Comparison of ENCODE assay signal across 9 mouse cellular contexts in genomic region chr3:88191820-88192616, GRCm38 (mm10). TPM values are rescaled to one million over a fixed set of nuclear protein-coding genes. Genes with fewer than 3 reads are reported as not detected.
A peak's percentile ranks its signal among the peaks of the same experiment; 100 is the strongest.
DNase-seq lines count a peak whose midpoint lies in the region; ATAC-seq and TF ChIP-seq lines count a peak whose summit lies in the region.
"Had no signal": no experiment of that assay in that cellular context is flagged by ENCODE, and none has a peak within 500 bp of the region (broad histone marks: within the 10 kb centered on the region; RNA-seq: fewer than 3 reads in every experiment).

No protein-coding gene starts in this region.

- no peaks in the 10 kb centered on the region for H3K79me2 ChIP-seq in liver, adult 2 months (ENCODE audit: control insufficient read depth, insufficient read depth, low read length)

- no peaks in the 10 kb centered on the region for H3K9me3 ChIP-seq in hindbrain, embryonic 16.5 days (ENCODE audit: control insufficient read depth, low read length)
- no peaks in the 10 kb centered on the region for H3K9me3 ChIP-seq in midbrain, embryonic 12.5 days
- H3K9me3 ChIP-seq: liver, embryonic 15.5 days had no signal

- no peaks in the 10 kb centered on the region for H3K4me1 ChIP-seq in liver, adult 2 months (ENCODE audit: control insufficient read depth, insufficient read depth, low read length)
- H3K4me1 ChIP-seq in cortical plate, adult 2 months (ENCODE audit: control insufficient read depth, insufficient read depth, low read length): no peaks in the 10 kb centered on the region
- H3K4me1 ChIP-seq in hindbrain, embryonic 16.5 days (ENCODE audit: control insufficient read depth, insufficient read depth, low read depth, low read length): no peaks in the 10 kb centered on the region
- peaks cover 10% of the 10 kb centered on the region for H3K4me1 ChIP-seq in midbrain, embryonic 12.5 days
- H3K4me1 ChIP-seq: liver, embryonic 15.5 days had no signal

- no peaks in the 10 kb centered on the region for H3K36me3 ChIP-seq in liver, adult 2 months (ENCODE audit: control insufficient read depth, insufficient read depth, low read length)
- H3K36me3 ChIP-seq in hindbrain, embryonic 16.5 days (ENCODE audit: control insufficient read depth, insufficient read depth, low read length): no peaks in the 10 kb centered on the region
- no peaks in the 10 kb centered on the region for H3K36me3 ChIP-seq in midbrain, embryonic 12.5 days
- H3K36me3 ChIP-seq: liver, embryonic 15.5 days had no signal

- no peak overlapping the region for H3K9ac ChIP-seq in liver, adult 2 months (ENCODE audit: low read depth, low read length)
- H3K9ac ChIP-seq in hindbrain, embryonic 16.5 days (ENCODE audit: low read depth, low read length): no peak overlapping the region
- no peak overlapping the region for H3K9ac ChIP-seq in midbrain, embryonic 12.5 days (replicated peaks)
- H3K9ac ChIP-seq: liver, embryonic 15.5 days had no signal

- peak; percentile 80 for ATAC-seq in hindbrain, embryonic 16.5 days
- ATAC-seq in midbrain, embryonic 12.5 days (ENCODE audit: low FRiP score, low read depth): peak; percentile 68; the same call in 1 of the 2 replicates

- no peak for DNase-seq in liver, adult 2 months (ENCODE audit: extremely low read depth, low read depth, low spot score)
- no peak for DNase-seq in liver
- DNase-seq in Muller cell, postnatal 12 days (ENCODE audit: inconsistent ontology term): peak; percentile 56
- no peak for DNase-seq in urinary bladder, postnatal 36 days (ENCODE audit: low spot score in 2 of 2)
- no peak for DNase-seq in urinary bladder, postnatal 10 days (ENCODE audit: low spot score)

- no peaks in the 10 kb centered on the region for H3K27me3 ChIP-seq in liver, adult 2 months (ENCODE audit: control insufficient read depth, insufficient read depth, low read length)
- H3K27me3 ChIP-seq in hindbrain, embryonic 16.5 days (replicated peaks; ENCODE audit: control insufficient read depth, insufficient read depth, low read length): no peaks in the 10 kb centered on the region
- H3K27me3 ChIP-seq in midbrain, embryonic 12.5 days: peaks cover 94% of the 10 kb centered on the region

- 24% methylated on average over 9 of the region's 9 CpGs for WGBS in liver, adult 2 months
- WGBS in hindbrain, embryonic 16.5 days: 25% methylated on average over 9 of the region's 9 CpGs
- WGBS in midbrain, embryonic 12.5 days: 26% methylated on average over 9 of the region's 9 CpGs

- no peak overlapping the region for H3K4me3 ChIP-seq in liver, adult 2 months (ENCODE audit: insufficient read depth, low read depth, low read length)
- no peak overlapping the region for H3K4me3 ChIP-seq in cortical plate, adult 2 months (ENCODE audit: insufficient read depth, low read length)
- no peak overlapping the region for H3K4me3 ChIP-seq in hindbrain, embryonic 16.5 days (ENCODE audit: low read length)
- H3K4me3 ChIP-seq in midbrain, embryonic 12.5 days: no peak overlapping the region
- H3K4me3 ChIP-seq: liver, embryonic 15.5 days had no signal

- TF ChIP-seq CTCF in liver, adult 2 months (IDR thresholded peaks at IDR 0.05; ENCODE audit: low read depth, low read length): peak; percentile 59
- TF ChIP-seq CTCF in cortical plate, adult 2 months (IDR thresholded peaks at IDR 0.05; ENCODE audit: extremely low read depth, insufficient read depth, low read length): peak; percentile 92

- H3K4me2 ChIP-seq in hindbrain, embryonic 16.5 days (ENCODE audit: low read length): no peak overlapping the region
- H3K4me2 ChIP-seq in midbrain, embryonic 12.5 days (replicated peaks): no peak overlapping the region
- H3K4me2 ChIP-seq: liver, embryonic 15.5 days had no signal

- H3K27ac ChIP-seq in liver, adult 2 months (replicated peaks; ENCODE audit: insufficient read depth, low read depth, low read length): no peak overlapping the region
- H3K27ac ChIP-seq in cortical plate, adult 2 months (ENCODE audit: insufficient read depth, low read length): no peak overlapping the region
- H3K27ac ChIP-seq in hindbrain, embryonic 16.5 days (ENCODE audit: low read depth, low read length): no peak overlapping the region
- H3K27ac ChIP-seq in midbrain, embryonic 12.5 days (replicated peaks): no peak overlapping the region
- H3K27ac ChIP-seq: liver, embryonic 15.5 days had no signal

- no peak for TF ChIP-seq POLR2A in liver, adult 2 months (IDR thresholded peaks at IDR 0.05; ENCODE audit: extremely low read depth, insufficient read depth, low read length)
- TF ChIP-seq POLR2A in cortical plate, adult 2 months (IDR thresholded peaks at IDR 0.05; ENCODE audit: extremely low read depth, insufficient read depth, low read length): no peak

RNA-seq across cellular contexts. Expression of gene Mef2d, which starts 49.8 kb away (rescaled TPM):
- 3.7 and 6.2 TPM in 2 replicates for total RNA-seq in liver, adult 2 months (2014; rRNA removed)
- polyA plus RNA-seq in liver, adult 2 months (2012; rRNA removed): 17.7 and 22.2 TPM in 2 replicates
- 128 and 131 TPM in 2 replicates for polyA plus RNA-seq in cortical plate, adult 2 months (2012; rRNA removed)
- polyA plus RNA-seq in hindbrain, embryonic 16.5 days (2015; fragmentation: Nextera tagmentation; extraction: Ambion mirVana): 16.4 and 24.1 TPM in 2 replicates
- 15.1 and 17.6 TPM in 2 replicates for polyA plus RNA-seq in midbrain, embryonic 12.5 days (2016; fragmentation: Nextera tagmentation; extraction: Ambion mirVana)
